Mouse (Mus musculus): ENCODE measurements around the gene Clcc1. TPM values are rescaled to one million over a fixed set of nuclear protein-coding genes. Genes with fewer than 3 reads are reported as not detected.

Clcc1 gene
- polyA plus RNA-seq, 1 experiment from 2014 or later = 66.3 TPM

DNA sequence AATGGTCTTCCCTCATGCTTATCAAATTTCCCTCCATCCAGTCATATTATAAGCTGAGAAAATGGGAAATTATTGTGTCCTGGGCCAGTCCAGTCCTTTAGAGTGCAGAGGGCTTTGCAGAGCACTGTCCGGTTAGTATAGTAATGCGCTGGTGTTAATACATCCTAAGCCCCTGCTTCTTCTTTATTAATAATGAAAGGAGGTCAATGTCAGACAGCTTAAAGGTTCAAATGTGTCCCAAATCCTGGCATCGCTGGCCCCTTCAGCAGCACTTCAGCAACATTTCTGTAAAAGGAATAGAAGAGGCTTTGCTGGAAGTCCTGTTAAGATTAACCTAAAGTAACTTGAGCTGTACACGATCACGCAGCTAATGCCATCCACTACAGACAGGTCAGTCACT lies 57.6 kb downstream of the Clcc1 start:
- Histone ChIP-seq H3K4me2 (no peak overlapping the region), H3K4me1 (0 out of 2 replicates have a peak, but pooled peaks cover 9% of the 10 kb centered on the region), H3K9me3 (replicated peaks) (no peaks in the 10 kb centered on the region), H3K27me3 (no peaks in the 10 kb centered on the region), H3K9ac (no peak overlapping the region), H3K36me3 (ENCODE audit: poor library complexity, severe bottlenecking) (0 out of 2 replicates have a peak, but pooled peaks cover 5% of the 10 kb centered on the region), H3K4me3 (no peak overlapping the region), H3K27ac (no peak overlapping the region)
- WGBS = 85% methylated on average over 5 of the region's 5 CpGs
- ATAC-seq = no peak

DNA sequence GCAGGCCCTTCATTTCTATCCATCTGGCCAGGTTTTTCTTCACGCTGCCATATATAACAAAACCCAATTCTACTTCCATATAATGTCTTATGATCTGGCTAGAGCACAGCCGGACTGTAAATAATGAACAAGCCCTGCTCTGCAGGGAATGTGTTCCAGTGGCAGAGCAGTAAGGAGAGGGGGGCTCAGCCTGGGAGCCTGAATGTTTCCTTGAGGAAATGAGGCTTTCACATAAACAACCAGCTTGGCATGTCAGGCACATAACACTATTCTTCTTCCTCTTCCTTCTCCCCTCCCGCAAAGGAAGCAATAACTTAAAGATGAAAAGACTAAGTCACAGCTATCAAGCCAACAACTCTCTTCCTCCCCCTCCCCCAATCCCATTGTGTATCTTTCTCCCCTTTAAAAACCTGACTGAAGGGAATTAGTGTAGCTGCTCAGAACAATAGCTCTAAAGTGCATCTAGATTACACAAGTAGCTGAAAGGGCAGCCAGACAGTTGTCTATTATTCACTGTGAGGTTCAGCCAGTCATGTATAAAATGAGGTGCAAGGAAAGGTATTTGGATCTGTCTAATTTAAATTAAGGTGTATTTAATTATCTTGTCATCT lies 59.5 kb downstream of the Clcc1 start:
- no peaks in the 10 kb centered on the region for H3K9me3 ChIP-seq (replicated peaks)
- no peak overlapping the region for H3K27ac ChIP-seq
- 0 out of 2 replicates have a peak, but pooled peaks cover 9% of the 10 kb centered on the region for H3K4me1 ChIP-seq
- H3K9ac ChIP-seq = no peak overlapping the region
- no peaks in the 10 kb centered on the region for H3K27me3 ChIP-seq
- no peak overlapping the region for H3K4me3 ChIP-seq
- WGBS = 39% methylated on average over 3 of the region's 3 CpGs
- no peak overlapping the region for H3K4me2 ChIP-seq
- ATAC-seq = no peak
- H3K36me3 ChIP-seq (ENCODE audit: poor library complexity, severe bottlenecking) = 0 out of 2 replicates have a peak, but pooled peaks cover 3% of the 10 kb centered on the region

DNA sequence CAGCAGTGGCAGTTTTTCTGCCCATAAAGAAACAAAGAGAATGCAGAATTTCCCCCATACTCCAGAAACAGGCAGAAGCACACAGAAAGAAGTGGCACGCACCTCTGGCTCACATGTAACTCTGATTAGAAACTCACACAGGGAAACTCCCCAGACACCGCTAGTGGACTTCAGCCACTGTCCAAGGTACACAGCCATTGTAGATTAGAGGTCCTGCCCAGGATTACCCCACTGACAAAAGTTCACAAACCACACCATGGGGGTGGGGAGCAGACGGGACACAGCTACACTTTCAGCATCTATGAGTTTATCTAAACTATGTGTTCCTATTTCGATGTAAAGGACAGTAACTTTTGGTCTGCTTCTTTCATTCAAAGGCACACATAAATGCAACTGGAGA lies 61.1 kb downstream of the Clcc1 start:
- 0 out of 2 replicates have a peak, but pooled peaks cover 3% of the 10 kb centered on the region for H3K36me3 ChIP-seq (ENCODE audit: poor library complexity, severe bottlenecking)
- H3K4me1 ChIP-seq = peaks cover 15% of the 10 kb centered on the region
- H3K4me2 ChIP-seq = no peak overlapping the region
- WGBS = 100% methylated on average over 4 of the region's 4 CpGs
- no peak overlapping the region for H3K4me3 ChIP-seq
- no peaks in the 10 kb centered on the region for H3K9me3 ChIP-seq (replicated peaks)
- H3K9ac ChIP-seq = no peak overlapping the region
- no peak for ATAC-seq
- H3K27me3 ChIP-seq = no peaks in the 10 kb centered on the region
- H3K27ac ChIP-seq = no peak overlapping the region

DNA sequence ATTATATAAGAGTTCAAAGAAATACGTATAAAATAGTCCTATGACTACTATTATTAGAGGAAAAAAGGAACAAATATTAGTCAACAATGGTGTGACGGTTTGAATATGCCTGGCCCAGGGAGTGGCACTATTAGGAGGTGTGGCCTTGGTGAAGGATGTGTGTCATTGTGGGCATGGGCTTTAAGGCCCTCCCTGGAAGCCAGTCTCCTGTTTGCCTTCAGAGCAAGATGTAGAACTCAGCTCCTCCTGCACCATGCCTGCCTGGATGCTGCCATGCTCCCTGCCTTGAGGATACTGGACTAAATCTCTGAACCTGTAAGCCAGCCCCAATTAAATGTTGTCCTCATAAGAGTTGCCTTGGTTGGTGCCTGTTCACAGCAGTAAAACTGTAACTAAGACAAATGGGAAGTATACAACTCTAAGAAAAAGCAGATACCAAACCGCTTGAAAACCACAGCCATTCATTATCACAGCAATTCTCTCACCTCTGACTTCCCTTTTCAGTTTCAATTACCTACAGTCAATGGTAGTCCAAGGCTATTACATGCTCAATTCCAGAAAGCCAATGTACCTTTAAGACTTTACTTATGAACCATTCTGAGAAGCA lies 64.3 kb downstream of the Clcc1 start:
- Histone ChIP-seq H3K4me2 (no peak overlapping the region), H3K9me3 (replicated peaks) (no peaks in the 10 kb centered on the region), H3K27ac (no peak overlapping the region), H3K9ac (no peak overlapping the region), H3K27me3 (no peaks in the 10 kb centered on the region), H3K4me1 (peaks cover 31% of the 10 kb centered on the region), H3K36me3 (ENCODE audit: poor library complexity, severe bottlenecking) (0 out of 2 replicates have a peak, but pooled peaks cover 3% of the 10 kb centered on the region), H3K4me3 (no peak overlapping the region)
- ATAC-seq = no peak
- WGBS = 96% methylated on average over 3 of the region's 3 CpGs

DNA sequence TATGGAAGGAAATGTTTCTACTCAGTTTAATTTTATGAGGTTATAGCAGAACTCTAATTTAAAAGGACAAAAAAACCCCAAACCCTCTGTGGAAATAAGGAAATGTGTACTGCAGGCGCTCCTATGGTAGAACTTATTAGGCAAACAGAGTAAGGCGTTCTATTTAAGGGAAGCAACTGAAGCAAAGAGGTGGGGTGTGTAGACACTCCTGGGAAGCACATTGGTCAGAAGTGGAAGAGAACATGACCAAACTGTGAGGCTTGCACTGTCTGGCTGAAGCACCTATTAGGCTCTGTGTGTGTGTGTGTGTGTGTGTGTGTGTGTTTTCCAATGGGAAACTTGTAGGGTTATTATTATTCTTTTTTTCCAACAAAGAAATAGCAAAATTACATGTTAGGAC lies 65.6 kb downstream of the Clcc1 start:
- H3K9ac ChIP-seq = no peak overlapping the region
- H3K9me3 ChIP-seq (replicated peaks) = no peaks in the 10 kb centered on the region
- H3K27me3 ChIP-seq = no peaks in the 10 kb centered on the region
- no peak overlapping the region for H3K4me3 ChIP-seq
- 80% methylated on average over 2 of the region's 2 CpGs for WGBS
- H3K4me1 ChIP-seq = peaks cover 28% of the 10 kb centered on the region
- H3K36me3 ChIP-seq (ENCODE audit: poor library complexity, severe bottlenecking) = 0 out of 2 replicates have a peak, but pooled peaks cover 3% of the 10 kb centered on the region
- no peak overlapping the region for H3K27ac ChIP-seq
- no peak for ATAC-seq
- peak overlapping the region; percentile 72 for H3K4me2 ChIP-seq

DNA sequence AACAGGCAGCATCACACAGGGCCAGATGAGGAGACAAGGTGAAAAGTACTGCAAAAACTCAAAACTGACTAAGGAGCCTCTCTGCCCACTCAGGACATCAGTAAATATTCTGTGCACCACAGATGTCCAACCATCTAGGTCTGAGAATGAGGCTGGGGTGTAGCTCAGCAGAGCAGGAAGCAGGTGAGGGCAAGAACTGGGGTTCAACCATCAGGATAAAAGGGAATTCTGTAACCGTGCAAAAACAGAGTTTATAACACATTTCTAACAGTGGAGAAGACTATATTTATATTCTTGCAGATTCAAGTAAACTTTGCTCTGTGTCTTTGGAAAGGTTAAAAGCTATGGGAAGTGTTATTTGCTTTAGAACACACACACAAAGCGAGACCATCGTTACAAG lies 66.0 kb downstream of the Clcc1 start:
- peak overlapping the region; percentile 83; the same call in 1 of the 2 replicates for H3K4me3 ChIP-seq
- H3K9me3 ChIP-seq (replicated peaks) = no peaks in the 10 kb centered on the region
- H3K27me3 ChIP-seq = no peaks in the 10 kb centered on the region
- 84% methylated on average over 3 of the region's 3 CpGs for WGBS
- H3K36me3 ChIP-seq (ENCODE audit: poor library complexity, severe bottlenecking) = 0 out of 2 replicates have a peak, but pooled peaks cover 3% of the 10 kb centered on the region
- H3K9ac ChIP-seq = no peak overlapping the region
- no peak overlapping the region for H3K27ac ChIP-seq
- ATAC-seq = no peak
- H3K4me1 ChIP-seq = peaks cover 28% of the 10 kb centered on the region
- peak overlapping the region; percentile 72 for H3K4me2 ChIP-seq

DNA sequence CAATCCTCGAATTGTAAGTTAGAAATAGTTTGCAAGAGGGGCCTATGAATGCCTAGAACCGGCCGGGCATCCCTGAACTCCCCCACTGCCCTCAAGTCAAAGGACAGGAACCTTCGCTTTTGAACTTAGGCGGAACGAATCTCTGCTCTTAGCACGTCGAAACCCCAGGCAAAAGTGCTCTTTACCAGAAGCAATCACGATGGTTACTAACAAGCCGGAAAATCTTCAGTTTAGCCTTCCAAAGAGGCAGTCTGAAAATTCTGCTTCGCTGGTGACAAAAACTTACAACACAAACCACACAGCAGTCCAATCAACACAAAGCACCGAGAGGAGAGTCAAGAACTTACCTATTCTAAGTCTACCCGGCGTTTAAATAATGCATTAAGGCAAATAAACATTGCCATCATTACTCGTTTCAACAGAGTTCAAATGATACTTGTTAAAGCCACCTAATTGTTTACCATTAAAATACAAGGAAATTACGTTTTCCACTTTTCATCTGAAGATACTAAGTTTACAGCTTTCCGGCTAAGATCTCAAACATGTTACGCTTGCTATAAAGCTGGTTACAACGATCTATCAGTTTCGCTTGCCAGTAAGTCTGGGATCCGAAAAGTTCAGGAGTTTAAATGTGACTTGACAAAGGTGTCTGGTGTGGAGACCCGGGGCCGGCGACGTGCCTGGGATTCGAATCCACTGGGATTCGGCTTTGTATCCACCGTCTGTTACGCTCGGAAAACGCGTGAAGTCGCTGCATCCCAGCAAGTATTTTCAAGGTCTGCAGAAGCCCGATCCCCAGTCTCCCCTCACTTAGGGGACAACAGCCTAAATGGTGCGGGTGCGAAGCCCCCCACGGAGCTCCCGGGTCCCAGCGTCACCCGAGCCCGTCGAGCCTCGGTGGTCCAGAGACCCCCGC lies 67.6 kb downstream of the Clcc1 start:
- Histone ChIP-seq H3K9ac (peak overlapping the region; percentile 88), H3K4me3 (peak overlapping the region; percentile 83), H3K27me3 (no peaks in the 10 kb centered on the region), H3K36me3 (ENCODE audit: poor library complexity, severe bottlenecking) (0 out of 2 replicates have a peak, but pooled peaks cover 2% of the 10 kb centered on the region), H3K9me3 (replicated peaks) (no peaks in the 10 kb centered on the region), H3K27ac (peak overlapping the region; percentile 88), H3K4me1 (peaks cover 28% of the 10 kb centered on the region), H3K4me2 (peak overlapping the region; percentile 72)
- under 1% methylated on average over 43 of the region's 44 CpGs for WGBS
- no peak for ATAC-seq

DNA sequence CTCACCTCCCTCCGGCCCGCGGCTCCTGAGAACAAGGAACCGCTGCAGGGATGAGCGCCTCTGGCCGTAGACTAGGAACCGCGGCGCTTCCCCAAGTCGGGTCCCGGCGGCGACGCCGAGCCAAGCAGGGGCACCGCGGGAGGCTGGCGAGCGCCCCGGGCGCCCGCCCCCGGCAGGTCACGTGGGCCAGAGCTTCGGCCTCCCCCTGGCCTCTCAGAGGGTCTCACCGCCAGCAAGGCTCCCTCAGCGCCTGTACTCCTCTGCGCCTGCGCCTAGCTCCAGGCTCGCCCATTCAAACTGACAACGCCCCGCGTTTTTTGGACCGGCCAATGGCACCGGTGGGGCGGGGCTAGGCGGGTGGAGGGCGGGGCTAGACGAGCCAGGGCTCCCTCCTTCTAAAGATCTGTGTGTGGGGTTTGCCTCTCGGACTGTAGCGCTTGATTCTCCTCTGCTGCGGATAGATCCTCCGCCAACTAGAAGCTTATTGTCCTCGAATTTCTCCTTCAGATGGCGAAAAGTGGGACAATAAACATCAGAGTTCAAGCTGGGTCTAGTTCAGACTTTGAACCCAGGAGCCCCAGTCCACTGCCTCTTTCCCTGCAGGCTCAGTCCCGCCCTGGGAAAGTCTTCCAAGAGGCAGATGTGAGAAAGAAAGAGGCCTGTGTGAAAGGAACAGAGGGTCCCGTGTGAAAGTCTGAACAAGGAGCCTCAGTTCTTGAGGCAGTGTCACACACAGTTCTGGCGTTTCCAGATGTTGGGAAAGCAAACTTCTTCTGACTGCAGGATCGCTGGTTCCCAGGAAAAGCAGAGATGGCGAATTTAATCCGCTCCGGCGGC lies 68.5 kb downstream of the Clcc1 start, which contains the start of gene Gpsm2:
Gene Gpsm2 (minus strand): TSS at position 274 of the 837 bp plus-strand sequence.
- H3K4me3 ChIP-seq = peak within 1 kb of the TSS; percentile 83
- peak within 1 kb of the TSS; percentile 88 for H3K27ac ChIP-seq
- WGBS = 1% methylated on average over 48 of the region's 53 CpGs
- peak within 1 kb of the TSS; percentile 88 for H3K9ac ChIP-seq
- H3K9me3 ChIP-seq (replicated peaks) = no peaks in the 10 kb centered on the region
- H3K36me3 ChIP-seq (ENCODE audit: poor library complexity, severe bottlenecking) = no peaks in the 10 kb centered on the region
- peak within 1 kb of the TSS; percentile 72 for H3K4me2 ChIP-seq
- peak; percentile 98 for ATAC-seq
- H3K27me3 ChIP-seq = no peaks in the 10 kb centered on the region
- H3K4me1 ChIP-seq = peaks cover 28% of the 10 kb centered on the region

DNA sequence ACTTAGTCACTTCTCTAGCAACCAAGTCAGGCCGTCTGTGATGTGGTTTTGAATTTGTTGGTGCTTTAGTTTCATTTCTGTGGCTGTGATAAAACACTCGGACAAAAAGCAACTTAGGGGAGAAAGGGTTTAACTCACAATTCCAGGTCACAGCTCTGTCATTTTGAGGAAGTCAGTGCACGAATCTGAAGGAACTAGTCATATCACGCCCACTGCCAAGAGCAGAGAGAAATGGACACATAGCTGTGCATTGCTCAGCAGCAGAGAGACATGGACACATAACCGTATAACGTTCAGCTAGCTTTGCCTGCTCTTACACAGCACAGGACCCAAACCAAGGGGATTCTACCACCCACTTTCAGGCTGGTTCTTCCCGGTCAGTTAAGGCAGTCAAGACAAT lies 72.7 kb downstream of the Clcc1 start:
- Histone ChIP-seq H3K27me3 (no peaks in the 10 kb centered on the region), H3K27ac (no peak overlapping the region), H3K9ac (no peak overlapping the region), H3K36me3 (ENCODE audit: poor library complexity, severe bottlenecking) (no peaks in the 10 kb centered on the region), H3K4me1 (peaks cover 7% of the 10 kb centered on the region; the same call in 1 of the 2 replicates), H3K4me2 (no peak overlapping the region), H3K9me3 (replicated peaks) (no peaks in the 10 kb centered on the region), H3K4me3 (no peak overlapping the region)
- ATAC-seq = no peak
- WGBS = 91% methylated on average over 7 of the region's 7 CpGs

DNA sequence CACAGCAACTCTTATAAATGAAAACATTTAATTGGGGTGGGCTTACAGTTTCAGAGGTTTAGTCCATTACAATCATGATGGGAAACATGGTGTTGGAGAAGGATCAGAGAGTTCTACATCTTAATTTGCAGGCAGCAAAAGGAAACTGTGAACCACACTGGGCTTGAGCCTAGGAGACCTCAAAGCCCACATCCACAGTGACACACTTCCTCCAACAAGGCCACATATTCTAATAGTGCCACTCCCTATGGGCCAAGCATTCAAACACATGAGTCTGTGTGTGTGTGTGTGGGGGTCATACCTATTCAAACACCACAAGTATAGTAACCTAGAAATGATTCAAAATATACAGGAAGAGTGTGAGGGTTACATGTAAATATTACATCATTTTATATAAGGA lies 73.6 kb downstream of the Clcc1 start:
- Histone ChIP-seq H3K9me3 (replicated peaks) (no peaks in the 10 kb centered on the region), H3K27me3 (no peaks in the 10 kb centered on the region), H3K9ac (no peak overlapping the region), H3K4me1 (peaks cover 7% of the 10 kb centered on the region; the same call in 1 of the 2 replicates), H3K27ac (no peak overlapping the region), H3K4me2 (no peak overlapping the region), H3K4me3 (no peak overlapping the region), H3K36me3 (ENCODE audit: poor library complexity, severe bottlenecking) (no peaks in the 10 kb centered on the region)
- no peak for ATAC-seq

DNA sequence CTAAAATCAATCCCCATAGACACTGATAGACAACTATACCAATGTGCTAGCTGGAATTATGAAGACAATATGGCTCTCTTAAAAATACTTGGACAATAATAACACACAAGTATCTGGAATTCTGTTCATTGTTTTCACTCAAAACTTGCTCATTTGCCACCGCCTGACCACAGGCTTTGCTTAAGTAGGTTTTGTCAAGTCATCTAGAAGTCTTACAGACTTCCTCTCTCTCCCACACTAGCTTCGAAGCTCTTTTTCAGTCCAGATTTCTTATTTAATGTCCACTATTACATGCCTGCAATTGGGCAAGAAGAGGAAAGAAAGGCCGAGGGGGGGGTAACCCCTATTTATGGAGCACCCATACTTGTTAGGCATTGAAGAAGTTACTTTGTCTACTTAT lies 74.1 kb downstream of the Clcc1 start:
- H3K4me1 ChIP-seq = peaks cover 4% of the 10 kb centered on the region; the same call in 1 of the 2 replicates
- ATAC-seq = no peak
- H3K4me3 ChIP-seq = no peak overlapping the region
- H3K36me3 ChIP-seq (ENCODE audit: poor library complexity, severe bottlenecking) = no peaks in the 10 kb centered on the region
- H3K9me3 ChIP-seq (replicated peaks) = no peaks in the 10 kb centered on the region
- no peaks in the 10 kb centered on the region for H3K27me3 ChIP-seq
- H3K4me2 ChIP-seq = no peak overlapping the region
- H3K27ac ChIP-seq = no peak overlapping the region
- no peak overlapping the region for H3K9ac ChIP-seq
- 86% methylated on average over 3 of the region's 3 CpGs for WGBS
